Mouse (Mus musculus) spleen, adult 2 months (tissue): Measurements from ENCODE around the gene Scgn. TPM values are rescaled to one million over a fixed set of nuclear protein-coding genes. Genes with fewer than 3 reads are reported as not detected.

Experiments
- DNase-seq, 2 experiments: peaks; one replicate each; pipeline versions ENCODE4 v3.0.0 to v3.0.0-alpha.2; 2012 to 2021; ENCODE audit warnings: low spot score in 2 of 2, low read depth in 1 of 2
- H3K27ac ChIP-seq: fragments of 200-500 bp; 2 replicates; pipeline ENCODE4 v1.5.1; 2012; ENCODE audit warnings: low read length, inconsistent platforms; ENCODE audit not compliant: insufficient read depth
- H3K27me3 ChIP-seq: fragments of 200-500 bp; 2 replicates; pipeline ENCODE4 v1.6.1; 2012; ENCODE audit warnings: mild to moderate bottlenecking, moderate library complexity, low read length, inconsistent platforms; ENCODE audit not compliant: control insufficient read depth, insufficient read depth
- H3K36me3 ChIP-seq: fragments of 200-500 bp; 2 replicates; pipeline ENCODE4 v1.6.1; 2012; ENCODE audit warnings: mild to moderate bottlenecking, low read length, inconsistent platforms; ENCODE audit not compliant: control insufficient read depth, insufficient read depth
- H3K4me1 ChIP-seq: fragments of 200-500 bp; 2 replicates; pipeline ENCODE4 v1.6.1; 2011; ENCODE audit warnings: inconsistent platforms; ENCODE audit not compliant: control insufficient read depth, insufficient read depth, insufficient read length
- H3K4me3 ChIP-seq: fragments of 200-500 bp; 2 replicates; pipeline ENCODE4 v1.5.1; 2011; ENCODE audit warnings: mild to moderate bottlenecking, inconsistent platforms; ENCODE audit not compliant: insufficient read depth, insufficient read length; ENCODE audit errors: extremely low read depth
- CTCF ChIP-seq: fragments of 200-500 bp; IDR thresholded peaks from 2 replicates; pipeline ENCODE4 v1.5.1; 2011; ENCODE audit warnings: mild to moderate bottlenecking, inconsistent platforms; ENCODE audit not compliant: insufficient read depth, insufficient read length, insufficient replicate concordance; ENCODE audit errors: extremely low read depth
- POLR2A ChIP-seq: fragments of 200-500 bp; IDR thresholded peaks from 2 replicates; pipeline ENCODE4 v1.6.1; 2011; ENCODE audit warnings: low read depth, low read length, inconsistent platforms
- WGBS: fragments of 180-500 bp; shearing (Covaris S2); methylation state at CpG from one replicate; pipeline ENCODE4 v1.1.7; 2018; 5-methylcytosine and 5-hydroxymethylcytosine counted together
- polyA plus RNA-seq: library from polyadenylated mRNA; depleted of rRNA; stranded (reverse); fragments of >200 nt; gene quantifications from 2 replicates; pipeline ENCODE4 v1.2.3, GENCODE M21; 2012

The Scgn gene
- polyA plus RNA-seq, 1 experiment = not detected

DNA sequence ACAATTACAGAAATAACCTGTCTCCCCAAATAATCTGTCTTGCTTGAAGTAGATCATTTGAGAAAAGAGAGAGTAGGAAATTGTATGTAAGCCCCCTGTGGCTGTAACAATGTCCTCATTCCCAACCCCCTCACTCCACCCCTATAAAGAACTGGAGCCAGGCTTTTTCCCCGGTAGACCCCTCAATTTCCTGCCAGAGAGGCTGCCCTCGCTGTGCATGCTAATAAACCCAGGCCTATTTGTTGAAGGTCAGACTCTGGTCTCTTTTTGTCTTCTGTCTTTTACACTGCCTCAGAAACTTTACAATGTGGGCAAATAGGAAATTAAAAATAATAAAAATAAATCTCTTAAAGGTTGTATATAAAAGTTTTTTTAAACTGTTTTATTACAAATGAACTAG lies 44.8 kb downstream of the Scgn start:
- Histone ChIP-seq H3K4me1 (no peaks in the 10 kb centered on the region), H3K27ac (no peak overlapping the region), H3K4me3 (no peak overlapping the region), H3K36me3 (no peaks in the 10 kb centered on the region), H3K27me3 (no peaks in the 10 kb centered on the region)
- no peak for DNase-seq
- WGBS = 70% methylated on average over 2 of the region's 2 CpGs
- no peak for TF ChIP-seq POLR2A
- no peak for TF ChIP-seq CTCF

DNA sequence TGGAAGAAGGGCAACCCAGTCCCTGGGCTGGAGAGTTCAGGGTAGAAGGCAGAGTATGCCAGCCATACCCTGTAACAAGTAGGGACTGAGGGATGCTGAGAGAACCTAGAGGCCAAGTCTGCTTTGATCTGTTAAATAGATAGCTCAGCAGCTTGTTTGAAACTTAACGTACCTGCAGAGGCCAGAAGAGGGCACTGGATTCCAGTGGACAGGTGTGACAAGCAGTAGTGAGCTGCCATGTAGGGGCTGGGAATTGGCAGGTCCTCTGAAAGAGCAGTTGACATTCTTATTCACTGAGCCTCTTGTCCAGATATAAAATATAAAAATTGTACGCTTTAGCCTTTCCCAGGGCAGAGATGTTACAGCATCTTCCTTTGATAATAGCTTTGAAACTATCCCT lies 48.2 kb downstream of the Scgn start:
- Histone ChIP-seq H3K27ac (no peak overlapping the region), H3K4me3 (no peak overlapping the region), H3K27me3 (no peaks in the 10 kb centered on the region), H3K36me3 (no peaks in the 10 kb centered on the region), H3K4me1 (no peaks in the 10 kb centered on the region)
- 77% methylated on average over 2 of the region's 2 CpGs for WGBS
- no peak for DNase-seq
- TF ChIP-seq POLR2A = no peak
- TF ChIP-seq CTCF = no peak

DNA sequence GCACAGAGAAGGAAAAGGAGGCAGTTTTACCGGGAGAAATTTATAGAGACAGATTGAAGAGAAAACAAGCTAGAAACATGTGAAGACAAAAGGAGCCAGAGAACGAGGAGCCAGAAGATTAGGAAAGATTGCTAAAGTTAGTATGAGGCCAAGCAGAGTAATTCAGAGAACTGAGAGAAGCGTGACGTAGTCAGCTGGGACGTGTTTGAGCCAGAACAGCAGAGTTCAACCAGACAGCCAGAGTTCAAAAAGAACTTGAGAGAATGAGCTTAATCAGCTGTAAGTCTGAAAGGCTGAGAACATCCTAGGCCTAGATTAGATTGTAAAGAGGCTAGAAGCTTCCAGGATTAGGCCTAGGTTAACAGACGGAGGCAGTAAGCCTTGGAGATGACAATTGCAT lies 50.7 kb downstream of the Scgn start:
- no peak overlapping the region for H3K27ac ChIP-seq
- H3K36me3 ChIP-seq = no peaks in the 10 kb centered on the region
- H3K27me3 ChIP-seq = no peaks in the 10 kb centered on the region
- no peaks in the 10 kb centered on the region for H3K4me1 ChIP-seq
- no peak overlapping the region for H3K4me3 ChIP-seq
- TF ChIP-seq CTCF = no peak
- no peak for TF ChIP-seq POLR2A
- 80% methylated on average over 6 of the region's 6 CpGs for WGBS
- DNase-seq = no peak

DNA sequence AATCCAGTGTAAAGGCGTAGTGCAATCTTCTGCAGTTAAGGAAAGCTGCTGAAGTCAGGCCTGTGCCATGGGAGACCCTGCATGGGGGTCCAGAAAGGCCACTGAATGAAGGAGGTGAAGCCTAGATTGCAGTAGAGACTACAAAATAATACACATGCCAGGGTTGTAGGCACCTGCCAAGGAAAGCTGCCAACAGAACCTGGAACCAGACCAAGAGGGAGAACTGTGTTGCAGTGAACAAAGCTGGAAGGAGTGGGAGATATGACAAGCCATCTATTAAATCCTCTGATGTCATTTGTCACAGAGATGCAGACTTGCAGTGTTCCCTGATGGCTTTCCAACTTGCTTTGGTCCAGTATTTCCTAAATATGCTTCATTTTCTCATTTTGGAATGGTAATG lies 52.3 kb downstream of the Scgn start:
- H3K36me3 ChIP-seq = no peaks in the 10 kb centered on the region
- TF ChIP-seq POLR2A = no peak
- no peak for TF ChIP-seq CTCF
- H3K4me1 ChIP-seq = no peaks in the 10 kb centered on the region
- 97% methylated on average over 1 of the region's 1 CpGs for WGBS
- DNase-seq = no peak
- no peaks in the 10 kb centered on the region for H3K27me3 ChIP-seq
- no peak overlapping the region for H3K27ac ChIP-seq
- no peak overlapping the region for H3K4me3 ChIP-seq

DNA sequence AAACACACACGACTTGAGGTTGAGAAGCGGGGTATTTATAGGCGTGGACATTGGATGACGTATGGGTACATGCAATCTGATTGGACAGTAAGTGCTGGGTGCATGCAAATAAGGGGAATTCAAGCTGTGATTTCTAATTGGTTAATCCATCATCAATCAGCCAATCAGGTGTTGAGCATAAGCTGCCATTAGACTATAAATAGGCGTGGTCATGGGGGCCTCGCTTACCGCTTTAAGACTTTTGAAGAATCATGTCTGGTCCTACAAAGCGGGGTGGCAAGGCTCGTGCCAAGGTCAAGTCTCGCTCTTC lies 56.8 kb downstream of the Scgn start, which contains the start of gene Hist1h2aa:
Hist1h2aa (plus strand) TSS at position 252 of the 310 bp plus-strand sequence.
- Histone ChIP-seq H3K27me3 (no peaks in the 10 kb centered on the region), H3K36me3 (no peaks in the 10 kb centered on the region), H3K27ac (no peak within 1 kb of the TSS), H3K4me3 (no peak within 1 kb of the TSS), H3K4me1 (no peaks in the 10 kb centered on the region)
- 95% methylated on average over 10 of the region's 10 CpGs for WGBS
- no peak for DNase-seq
- TF ChIP-seq CTCF (no peak), POLR2A (no peak)

DNA sequence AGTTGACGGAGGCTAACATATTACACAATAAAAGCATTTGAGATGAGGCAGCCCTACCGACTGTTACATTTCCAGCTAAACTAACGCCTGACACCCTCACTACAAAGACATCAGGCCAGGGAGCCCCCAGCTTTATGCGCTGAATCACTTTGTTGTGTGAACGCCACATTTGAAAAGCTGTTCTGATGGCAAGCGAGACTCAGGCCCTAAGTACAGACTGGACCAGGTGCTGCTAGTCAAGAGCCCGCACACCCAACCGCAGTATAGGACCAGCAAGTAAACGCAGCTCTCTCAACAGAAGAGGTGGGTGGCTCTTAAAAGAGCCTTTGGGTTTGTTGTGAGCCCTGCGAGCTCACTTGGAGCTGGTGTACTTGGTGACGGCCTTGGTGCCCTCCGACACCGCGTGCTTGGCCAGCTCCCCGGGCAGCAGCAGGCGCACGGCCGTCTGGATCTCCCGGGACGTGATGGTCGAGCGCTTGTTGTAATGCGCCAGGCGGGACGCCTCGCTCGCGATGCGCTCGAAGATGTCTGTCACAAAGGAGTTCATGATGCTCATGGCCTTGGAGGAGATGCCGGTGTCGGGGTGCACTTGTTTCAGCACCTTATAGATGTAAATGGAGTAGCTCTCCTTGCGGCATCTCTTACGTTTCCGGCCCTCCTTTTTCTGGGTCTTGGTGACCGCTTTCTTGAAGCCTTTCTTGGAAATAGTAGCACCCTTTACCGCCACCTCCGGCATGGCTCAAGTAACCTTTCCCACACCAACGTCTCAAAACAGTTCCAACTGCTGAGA lies 57.4 kb downstream of the Scgn start, which contains the start of gene Hist1h2ba:
Hist1h2ba (minus strand) TSS at position 736 of the 790 bp plus-strand sequence.
- Histone ChIP-seq H3K27me3 (no peaks in the 10 kb centered on the region), H3K27ac (no peak within 1 kb of the TSS), H3K36me3 (no peaks in the 10 kb centered on the region), H3K4me1 (no peaks in the 10 kb centered on the region), H3K4me3 (no peak within 1 kb of the TSS)
- no peak for DNase-seq
- TF ChIP-seq POLR2A (no peak), CTCF (no peak)
- 97% methylated on average over 39 of the region's 39 CpGs for WGBS

DNA sequence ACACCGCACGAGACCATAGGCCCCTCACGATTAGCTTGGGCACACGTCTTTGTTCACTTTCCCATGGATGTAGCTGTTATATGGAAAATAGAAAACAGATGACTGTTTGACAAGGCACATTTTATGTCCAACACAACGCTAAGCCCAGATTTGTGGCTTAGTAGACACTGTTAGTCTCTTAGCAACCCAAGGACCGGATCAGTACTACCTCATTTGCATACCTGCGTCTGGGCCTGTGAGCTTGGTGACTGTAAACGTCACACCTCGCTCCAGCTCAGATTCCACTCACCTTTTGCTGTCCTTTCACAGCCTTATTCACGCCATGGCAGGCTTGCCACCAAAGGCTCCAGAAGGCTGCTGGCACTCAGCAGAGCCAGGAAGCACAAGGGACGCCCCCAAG lies 60.1 kb downstream of the Scgn start:
- no peak for DNase-seq
- WGBS = 88% methylated on average over 11 of the region's 11 CpGs
- H3K36me3 ChIP-seq = no peaks in the 10 kb centered on the region
- H3K4me1 ChIP-seq = no peaks in the 10 kb centered on the region
- no peak overlapping the region for H3K27ac ChIP-seq
- no peak for TF ChIP-seq POLR2A
- no peak for TF ChIP-seq CTCF
- no peaks in the 10 kb centered on the region for H3K27me3 ChIP-seq
- no peak overlapping the region for H3K4me3 ChIP-seq
